Comparison of ENCODE assay signal across 8 mouse cellular contexts in genomic region chr9:81633437-81633973, GRCm38 (mm10). TPM values are rescaled to one million over a fixed set of nuclear protein-coding genes. Genes with fewer than 3 reads are reported as not detected.
DNase-seq lines count a peak whose midpoint lies in the region; ATAC-seq lines count a peak whose summit lies in the region.

Htr1b (minus strand) TSS chr9:81633828.

- peaks cover 28% of the 10 kb centered on the region for H3K27me3 ChIP-seq in heart, embryonic 14.5 days (ENCODE audit: control insufficient read depth, insufficient read depth, low read length)
- H3K27me3 ChIP-seq in liver, embryonic 12.5 days (replicated peaks) = peaks cover 55% of the 10 kb centered on the region
- H3K27me3 ChIP-seq in neural tube, embryonic 15.5 days (replicated peaks) = peaks cover 39% of the 10 kb centered on the region

- no peaks in the 10 kb centered on the region for H3K36me3 ChIP-seq in heart, embryonic 14.5 days (ENCODE audit: control insufficient read depth, insufficient read depth, low read length)
- no peaks in the 10 kb centered on the region for H3K36me3 ChIP-seq in liver, embryonic 12.5 days
- H3K36me3 ChIP-seq in neural tube, embryonic 15.5 days = no peaks in the 10 kb centered on the region

- H3K9ac ChIP-seq in heart, embryonic 14.5 days (ENCODE audit: low read length) = peak within 1 kb of the TSS; percentile 74
- H3K9ac ChIP-seq in liver, embryonic 12.5 days = peak within 1 kb of the TSS; percentile 22; the same call in 1 of the 2 replicates
- H3K9ac ChIP-seq in neural tube, embryonic 15.5 days (replicated peaks) = peak within 1 kb of the TSS; percentile 67

- H3K9me3 ChIP-seq in heart, embryonic 14.5 days (ENCODE audit: control insufficient read depth, low read length) = no peaks in the 10 kb centered on the region
- no peaks in the 10 kb centered on the region for H3K9me3 ChIP-seq in liver, embryonic 12.5 days (replicated peaks)
- no peaks in the 10 kb centered on the region for H3K9me3 ChIP-seq in neural tube, embryonic 15.5 days (replicated peaks)

- H3K27ac ChIP-seq in heart, embryonic 14.5 days (replicated peaks in 1 of 2; ENCODE audit: control insufficient read depth in 1 of 2, insufficient read depth in 1 of 2, low read depth in 2 of 2, low read length in 2 of 2) = no peak within 1 kb of the TSS
- no peak within 1 kb of the TSS for H3K27ac ChIP-seq in liver, embryonic 12.5 days
- H3K27ac ChIP-seq in neural tube, embryonic 15.5 days (replicated peaks) = peak within 1 kb of the TSS; percentile 63

- H3K4me1 ChIP-seq in heart, embryonic 14.5 days (ENCODE audit: control insufficient read depth in 2 of 2, insufficient read depth in 2 of 2, low read length in 2 of 2) = peaks cover 7 to 11% of the 10 kb centered on the region in 2 experiments
- no peaks in the 10 kb centered on the region for H3K4me1 ChIP-seq in liver, embryonic 12.5 days
- H3K4me1 ChIP-seq in neural tube, embryonic 15.5 days = peaks cover 26% of the 10 kb centered on the region

- H3K4me2 ChIP-seq in heart, embryonic 14.5 days (ENCODE audit: low read length) = peak within 1 kb of the TSS; percentile 99
- peak within 1 kb of the TSS; percentile 70 for H3K4me2 ChIP-seq in liver, embryonic 12.5 days
- H3K4me2 ChIP-seq in neural tube, embryonic 15.5 days = peak within 1 kb of the TSS; percentile 100

- peak; percentile 26 to 32 for DNase-seq in lung, adult 18-20 months
- no peak for DNase-seq in lung, postnatal 36 days
- peak; percentile 78 for DNase-seq in embryo, embryonic 10.5 days (ENCODE audit: low spot score)
- DNase-seq in kidney, postnatal 10 days = peak; percentile 22

- peak within 1 kb of the TSS; percentile 66 to 77 for H3K4me3 ChIP-seq in heart, embryonic 14.5 days (ENCODE audit: control insufficient read depth in 1 of 2, insufficient read depth in 1 of 2, low read depth in 1 of 2, low read length in 2 of 2)
- H3K4me3 ChIP-seq in liver, embryonic 12.5 days = peak within 1 kb of the TSS; percentile 48
- H3K4me3 ChIP-seq in neural tube, embryonic 15.5 days (replicated peaks) = peak within 1 kb of the TSS; percentile 81

- WGBS in heart, embryonic 14.5 days = under 1% methylated on average over 20 of the region's 26 CpGs
- under 1% methylated on average over 21 of the region's 26 CpGs for WGBS in liver, embryonic 12.5 days (ENCODE audit: insufficient replicate concordance)
- under 1% methylated on average over 25 of the region's 26 CpGs for WGBS in neural tube, embryonic 15.5 days

- ATAC-seq in heart, embryonic 14.5 days (ENCODE audit: insufficient number of reproducible peaks, insufficient read depth, low FRiP score, low read depth) = peak; percentile 49
- 0 out of 2 replicates have a peak, but pooled peaks have one; percentile 18 for ATAC-seq in liver, embryonic 12.5 days
- ATAC-seq in neural tube, embryonic 15.5 days (ENCODE audit: low FRiP score) = peak; percentile 90
- ATAC-seq in inflammation-experienced regulatory T-cells, adult 6 months = no peak

RNA-seq across cellular contexts. Expression of gene Htr1b, which starts in this region (rescaled TPM):
- 0.49 and 0.63 TPM in 2 replicates for polyA plus RNA-seq in heart, embryonic 14.5 days (2014; fragmentation: Nextera tagmentation; extraction: Ambion mirVana)
- polyA plus RNA-seq in liver, embryonic 12.5 days (2016; fragmentation: Nextera tagmentation; extraction: Ambion mirVana) = 0.10 and 0.12 TPM in 2 replicates
- 5.0 and 5.6 TPM in 2 replicates for polyA plus RNA-seq in neural tube, embryonic 15.5 days (2015; fragmentation: Nextera tagmentation; extraction: Ambion mirVana)
- not detected for polyA plus RNA-seq in inflammation-experienced regulatory T-cells, adult 6 months (2017; shearing (Covaris generic))

Comparison
In these comparisons a context has a peak if more than half of its experiments do, and no peak if none do; other contexts are left out.
1. Peak in ATAC-seq, H3K4me3 ChIP-seq, H3K9ac ChIP-seq and H3K4me2 ChIP-seq in heart, embryonic 14.5 days; RNA of the gene not detected or under 1 TPM.
2. Peak in ATAC-seq, H3K4me3 ChIP-seq, H3K9ac ChIP-seq and H3K4me2 ChIP-seq in liver, embryonic 12.5 days; RNA of the gene not detected or under 1 TPM.
3. H3K9ac ChIP-seq: peak in every context shown above with its lines; median percentile 74 in heart, embryonic 14.5 days; 67 in neural tube, embryonic 15.5 days; 22 in liver, embryonic 12.5 days.